Mouse (Mus musculus) lung, embryonic 16.5 days (tissue): ENCODE data around the gene Gtf2a1l. TPM values are rescaled to one million over a fixed set of nuclear protein-coding genes. Genes with fewer than 3 reads are reported as not detected.
A peak's percentile ranks its signal among the peaks of the same experiment; 100 is the strongest.

Experiments
- ATAC-seq: fragments of 200-750 bp; cut with Nextera tagmentation; 2 replicates; pipeline ENCODE4 v1.8.0; 2017; ENCODE audit warnings: low read depth, mild to moderate bottlenecking, moderate library complexity
- H3K27ac ChIP-seq: fragments of 300-500 bp; sonication (generic); 2 replicates; pipeline ENCODE4 v1.5.1; 2014; ENCODE audit warnings: mild to moderate bottlenecking, control low read depth, low read length
- H3K27me3 ChIP-seq: fragments of 300-500 bp; sonication (generic); 2 replicates; pipeline ENCODE4 v1.6.1; 2014; ENCODE audit warnings: low read depth, low read length, mixed read lengths; ENCODE audit not compliant: control insufficient read depth, insufficient read depth
- H3K36me3 ChIP-seq: fragments of 300-500 bp; sonication (generic); 2 replicates; pipeline ENCODE4 v1.6.1; 2014; ENCODE audit warnings: low read length; ENCODE audit not compliant: control insufficient read depth, insufficient read depth
- H3K4me1 ChIP-seq: fragments of 300-500 bp; sonication (generic); replicated peaks from 2 replicates; pipeline ENCODE4 v1.6.1; 2014; ENCODE audit warnings: low read length, mixed read lengths; ENCODE audit not compliant: control insufficient read depth, insufficient read depth
- H3K4me2 ChIP-seq: fragments of 300-500 bp; sonication (generic); 2 replicates; pipeline ENCODE4 v1.6.1; 2014; ENCODE audit warnings: low read depth, low read length, control low read depth
- H3K4me3 ChIP-seq: fragments of 300-500 bp; sonication (generic); 2 replicates; pipeline ENCODE4 v1.5.1; 2014; ENCODE audit warnings: mild to moderate bottlenecking, low read length, control low read depth
- H3K9ac ChIP-seq: fragments of 300-500 bp; sonication (generic); 2 replicates; pipeline ENCODE4 v1.6.1; 2014; ENCODE audit warnings: low read length, control low read depth
- H3K9me3 ChIP-seq: fragments of 300-500 bp; sonication (generic); 2 replicates; pipeline ENCODE4 v1.6.1; 2016; ENCODE audit warnings: low read length; ENCODE audit not compliant: control insufficient read depth
- WGBS: fragments of 180-500 bp; shearing (Covaris S2); extraction: QIAGEN DNeasy Blood & Tissue Kit; methylation state at CpG from one replicate; pipeline ENCODE4 v1.1.7; 2014; 5-methylcytosine and 5-hydroxymethylcytosine counted together
- polyA plus RNA-seq: library from polyadenylated mRNA; unstranded; fragments of >200 nt; fragmentation: Nextera tagmentation; extraction: Ambion mirVana; gene quantifications from 2 replicates; pipeline ENCODE4 v1.2.1, GENCODE M21; 2015

Gtf2a1l gene
- polyA plus RNA-seq, 1 experiment from 2014 or later, result 0.49 TPM

DNA sequence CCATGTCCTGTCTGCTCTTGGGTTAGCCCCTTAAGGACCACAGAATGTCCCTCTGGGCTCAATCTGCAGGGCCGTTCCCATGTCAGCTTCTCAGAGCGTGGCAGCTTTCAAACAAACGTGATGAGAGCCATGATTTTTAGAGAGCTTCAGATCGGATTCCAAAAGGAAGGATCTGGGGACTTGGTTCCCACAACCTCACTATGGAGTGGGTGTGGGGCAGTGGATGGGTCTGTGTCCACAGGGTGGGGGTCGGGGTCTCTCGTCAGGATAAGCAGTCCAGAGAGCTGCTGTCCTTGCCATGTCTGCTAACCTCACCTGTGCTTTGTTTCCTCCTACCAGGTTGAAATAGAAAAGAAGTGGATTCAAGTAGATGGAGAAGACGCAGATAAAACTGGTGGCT is 23.6 kb upstream of the Gtf2a1l start:
- no peaks in the 10 kb centered on the region for H3K27me3 ChIP-seq
- peaks cover 27% of the 10 kb centered on the region for H3K36me3 ChIP-seq
- 80% methylated on average over 7 of the region's 7 CpGs for WGBS
- no peak for ATAC-seq
- no peaks in the 10 kb centered on the region for H3K9me3 ChIP-seq
- no peak overlapping the region for H3K4me2 ChIP-seq
- no peak overlapping the region for H3K27ac ChIP-seq
- H3K4me3 ChIP-seq, result no peak overlapping the region
- H3K4me1 ChIP-seq, result no peaks in the 10 kb centered on the region
- H3K9ac ChIP-seq, result no peak overlapping the region

DNA sequence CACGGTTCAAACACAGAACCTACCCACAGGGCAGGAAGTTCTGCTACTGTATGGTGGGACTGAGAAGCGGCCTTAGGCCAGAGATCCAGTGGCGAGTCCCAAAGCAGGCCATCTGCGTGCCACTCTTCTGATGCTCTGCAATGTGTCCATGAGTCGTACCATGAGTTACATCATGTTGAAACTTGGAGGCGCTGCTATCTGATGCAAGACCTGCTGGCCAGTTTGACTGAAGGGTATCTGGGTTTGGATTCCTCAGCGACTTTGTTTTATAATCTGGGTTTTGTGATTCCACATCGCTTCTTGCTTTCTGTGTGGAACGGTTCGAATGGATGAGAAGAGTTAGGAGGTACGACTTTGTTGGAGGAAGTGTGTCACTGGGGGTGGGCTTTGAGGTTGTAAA is 23.2 kb upstream of the Gtf2a1l start:
- Histone ChIP-seq H3K4me1 (no peaks in the 10 kb centered on the region), H3K36me3 (peaks cover 27% of the 10 kb centered on the region), H3K9me3 (no peaks in the 10 kb centered on the region), H3K4me3 (no peak overlapping the region), H3K27me3 (no peaks in the 10 kb centered on the region), H3K27ac (no peak overlapping the region), H3K9ac (no peak overlapping the region), H3K4me2 (no peak overlapping the region)
- ATAC-seq, result no peak
- 88% methylated on average over 11 of the region's 11 CpGs for WGBS

DNA sequence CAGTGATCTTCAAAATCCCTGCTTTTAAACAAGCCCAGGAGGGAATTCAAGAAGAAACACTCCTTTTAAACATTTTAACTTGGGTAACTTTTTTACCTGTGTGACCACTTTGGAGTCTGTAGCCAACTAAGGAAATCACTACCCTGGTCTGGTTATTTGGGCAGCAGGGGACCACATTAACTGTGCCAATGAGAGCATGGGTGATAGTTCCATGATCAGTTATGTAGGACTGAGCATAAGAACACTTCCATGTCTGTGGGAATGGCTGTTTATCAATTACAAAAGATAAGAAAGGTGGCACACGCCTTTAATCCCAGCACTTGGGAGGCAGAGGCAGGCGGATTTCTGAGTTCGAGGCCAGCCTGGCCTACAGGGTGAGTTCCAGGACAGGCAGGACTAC is 21.3 kb upstream of the Gtf2a1l start:
- no peak for ATAC-seq
- H3K4me1 ChIP-seq, result no peaks in the 10 kb centered on the region
- no peaks in the 10 kb centered on the region for H3K27me3 ChIP-seq
- no peak overlapping the region for H3K4me2 ChIP-seq
- H3K4me3 ChIP-seq, result no peak overlapping the region
- no peak overlapping the region for H3K27ac ChIP-seq
- H3K36me3 ChIP-seq, result peaks cover 27% of the 10 kb centered on the region
- H3K9me3 ChIP-seq, result no peaks in the 10 kb centered on the region
- WGBS, result 83% methylated on average over 3 of the region's 3 CpGs
- no peak overlapping the region for H3K9ac ChIP-seq

DNA sequence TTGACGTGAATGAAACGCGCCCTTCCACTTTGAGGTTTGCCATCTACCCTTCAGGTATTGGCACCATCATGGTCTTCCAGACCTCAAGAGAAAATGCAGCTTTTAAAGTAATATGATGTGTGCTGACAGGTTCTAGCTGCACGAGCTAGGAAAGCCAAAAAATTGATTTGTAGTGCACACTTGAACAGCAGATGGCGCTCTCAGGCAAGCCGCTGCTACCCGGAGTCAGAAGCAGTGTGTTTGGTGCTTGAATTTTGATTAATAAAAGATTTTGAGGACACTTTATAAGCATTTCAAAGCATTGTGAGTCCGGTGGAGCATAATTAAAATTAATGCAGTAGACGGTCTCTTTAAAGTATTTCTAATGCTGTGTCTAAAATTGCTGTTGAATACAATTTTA is 16.4 kb upstream of the Gtf2a1l start:
- no peaks in the 10 kb centered on the region for H3K9me3 ChIP-seq

DNA sequence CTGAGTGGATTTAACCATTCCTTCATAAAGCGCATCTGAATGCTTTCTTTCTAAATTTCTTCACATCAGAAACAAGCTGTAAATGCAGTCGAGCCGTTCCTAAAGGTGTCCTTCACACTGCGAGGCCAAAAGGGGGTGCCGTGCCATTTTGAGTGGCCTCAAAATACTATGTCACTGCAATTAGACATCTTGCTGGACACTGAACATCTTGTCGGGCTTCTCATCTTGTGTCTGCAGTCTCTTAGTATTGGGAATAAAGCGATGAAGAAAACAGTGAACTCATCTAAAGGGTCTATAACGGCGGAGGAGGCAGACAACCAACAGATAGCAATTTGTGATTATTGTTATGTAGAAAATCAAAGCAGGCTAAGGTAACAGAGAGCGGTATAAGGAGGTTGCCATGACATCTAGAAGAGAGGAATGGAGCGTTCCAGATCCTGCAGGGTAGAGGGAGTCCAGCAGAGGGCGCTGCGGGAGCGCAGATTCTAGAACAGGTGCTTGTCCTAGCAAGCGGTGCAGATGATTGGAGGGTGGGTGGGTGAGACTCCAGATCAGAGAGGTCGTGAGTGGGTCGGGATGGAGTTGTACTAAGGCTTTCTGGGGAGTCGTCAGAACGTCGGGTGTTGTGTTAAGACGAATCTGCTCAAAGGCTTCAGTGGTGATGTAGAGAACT is 15.6 kb upstream of the Gtf2a1l start:
- no peaks in the 10 kb centered on the region for H3K9me3 ChIP-seq
- H3K36me3 ChIP-seq, result peaks cover 5% of the 10 kb centered on the region; the same call in 1 of the 2 replicates
- H3K9ac ChIP-seq, result no peak overlapping the region
- H3K4me3 ChIP-seq, result no peak overlapping the region
- 19% methylated on average over 21 of the region's 21 CpGs for WGBS
- no peak overlapping the region for H3K4me2 ChIP-seq
- H3K27me3 ChIP-seq, result no peaks in the 10 kb centered on the region
- H3K4me1 ChIP-seq, result no peaks in the 10 kb centered on the region
- ATAC-seq, result peak; percentile 69
- no peak overlapping the region for H3K27ac ChIP-seq

More for the DNA sequence above, 16.4 kb upstream of the Gtf2a1l start:
- no peaks in the 10 kb centered on the region for H3K4me1 ChIP-seq
- no peak overlapping the region for H3K9ac ChIP-seq
- no peak overlapping the region for H3K27ac ChIP-seq
- no peak for ATAC-seq
- H3K4me2 ChIP-seq, result no peak overlapping the region
- H3K36me3 ChIP-seq, result peaks cover 7% of the 10 kb centered on the region; the same call in 1 of the 2 replicates
- no peaks in the 10 kb centered on the region for H3K27me3 ChIP-seq
- 4% methylated on average over 9 of the region's 9 CpGs for WGBS
- no peak overlapping the region for H3K4me3 ChIP-seq

DNA sequence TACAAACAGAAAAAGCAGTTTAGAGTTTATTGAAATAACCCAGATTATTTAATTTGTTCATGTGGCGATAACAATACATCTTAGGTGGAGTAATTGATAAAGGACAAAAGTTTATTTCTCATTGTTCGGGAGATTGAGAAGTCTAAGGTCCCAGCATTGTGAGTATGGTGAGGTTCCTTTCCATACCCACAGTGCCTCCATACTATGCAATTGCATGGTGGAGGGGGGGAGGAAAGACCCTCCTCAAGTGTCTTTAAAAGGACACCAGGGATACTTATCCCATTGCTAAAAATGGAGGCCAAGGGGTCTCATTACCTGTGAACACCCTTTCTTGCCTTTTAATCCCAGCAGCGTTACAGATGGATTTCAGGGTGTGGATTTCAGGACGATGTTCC is 15.1 kb upstream of the Gtf2a1l start:
- Histone ChIP-seq H3K4me1 (no peaks in the 10 kb centered on the region), H3K27me3 (no peaks in the 10 kb centered on the region), H3K4me3 (no peak overlapping the region), H3K36me3 (peaks cover 5% of the 10 kb centered on the region; the same call in 1 of the 2 replicates), H3K9me3 (no peaks in the 10 kb centered on the region), H3K4me2 (no peak overlapping the region), H3K9ac (no peak overlapping the region), H3K27ac (no peak overlapping the region)
- ATAC-seq, result no peak
- WGBS, result 75% methylated on average over 4 of the region's 4 CpGs

DNA sequence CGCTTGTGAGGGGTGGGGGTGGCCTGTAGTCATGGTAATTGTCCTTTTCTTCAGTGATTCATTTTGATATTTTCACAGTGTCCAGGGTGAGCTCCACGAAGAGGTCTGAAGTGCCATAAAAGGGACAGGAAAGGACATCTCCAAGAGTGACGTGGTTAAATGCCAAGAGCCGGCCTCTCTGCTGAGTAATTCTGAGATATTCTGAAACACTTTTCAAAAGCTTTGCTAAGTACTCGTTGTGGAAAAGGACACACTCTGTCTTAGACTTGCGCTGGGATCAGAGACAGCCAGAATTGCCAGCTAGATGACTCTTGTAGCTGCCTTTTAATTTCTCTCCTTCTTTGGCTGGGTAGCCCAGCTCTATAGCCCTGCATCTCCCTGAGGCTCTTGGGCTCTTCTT is 9.9 kb upstream of the Gtf2a1l start:
- no peak overlapping the region for H3K4me3 ChIP-seq
- no peak overlapping the region for H3K9ac ChIP-seq
- no peaks in the 10 kb centered on the region for H3K9me3 ChIP-seq
- H3K4me1 ChIP-seq, result no peaks in the 10 kb centered on the region
- WGBS, result 47% methylated on average over 6 of the region's 6 CpGs
- H3K27me3 ChIP-seq, result no peaks in the 10 kb centered on the region
- no peak overlapping the region for H3K27ac ChIP-seq
- ATAC-seq, result no peak
- no peak overlapping the region for H3K4me2 ChIP-seq
- no peaks in the 10 kb centered on the region for H3K36me3 ChIP-seq

DNA sequence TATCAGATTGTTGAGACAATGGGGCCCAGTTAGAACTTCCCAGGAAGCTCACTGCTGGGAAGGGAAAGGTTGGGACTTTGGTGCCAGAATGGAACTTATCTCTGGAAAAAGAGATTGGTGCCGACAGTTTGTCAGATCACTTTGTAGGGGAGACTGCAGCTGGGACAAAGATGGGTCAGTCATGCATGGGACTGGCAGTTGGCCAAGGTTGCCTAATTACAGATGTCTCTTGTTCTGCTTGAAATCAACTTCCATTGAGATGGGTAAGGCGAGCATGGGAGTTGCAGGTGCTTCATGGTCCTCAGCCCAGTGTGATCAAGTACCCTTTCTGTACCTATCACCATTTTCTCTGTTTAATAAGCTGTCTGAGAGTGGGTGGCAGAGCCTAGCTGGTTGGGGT is 2.4 kb upstream of the Gtf2a1l start:
- no peak overlapping the region for H3K27ac ChIP-seq
- no peaks in the 10 kb centered on the region for H3K27me3 ChIP-seq
- H3K36me3 ChIP-seq, result no peaks in the 10 kb centered on the region
- WGBS, result 54% methylated on average over 2 of the region's 2 CpGs
- no peak for ATAC-seq
- H3K9me3 ChIP-seq, result no peaks in the 10 kb centered on the region
- H3K4me3 ChIP-seq, result no peak overlapping the region
- no peak overlapping the region for H3K4me2 ChIP-seq
- H3K9ac ChIP-seq, result no peak overlapping the region
- no peaks in the 10 kb centered on the region for H3K4me1 ChIP-seq

DNA sequence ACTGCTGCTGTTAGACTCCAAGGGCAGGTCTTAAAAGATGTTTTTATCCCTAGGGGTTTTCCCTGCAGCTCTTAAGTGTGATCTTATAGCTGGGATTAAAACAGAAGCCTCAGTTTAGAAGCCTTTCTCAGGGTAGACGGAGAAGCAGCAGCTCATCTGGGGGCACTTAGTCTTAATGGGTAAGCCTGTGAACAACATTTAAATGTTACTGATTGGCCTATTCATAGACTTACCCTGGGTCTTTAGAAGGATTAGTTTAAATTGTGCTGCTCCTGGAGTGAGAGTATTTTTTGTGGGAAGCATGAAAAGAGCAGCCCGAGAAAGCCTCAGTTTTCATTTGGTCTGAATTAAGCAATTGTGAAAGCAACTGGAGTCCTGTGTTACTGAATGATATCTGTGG is 1.5 kb downstream of the Gtf2a1l start:
- WGBS, result 69% methylated on average over 2 of the region's 2 CpGs
- H3K9ac ChIP-seq, result no peak overlapping the region
- H3K4me2 ChIP-seq, result no peak overlapping the region
- H3K9me3 ChIP-seq, result no peaks in the 10 kb centered on the region
- H3K4me3 ChIP-seq, result no peak overlapping the region
- no peak overlapping the region for H3K27ac ChIP-seq
- H3K36me3 ChIP-seq, result no peaks in the 10 kb centered on the region
- H3K27me3 ChIP-seq, result no peaks in the 10 kb centered on the region
- no peaks in the 10 kb centered on the region for H3K4me1 ChIP-seq
- ATAC-seq, result no peak

DNA sequence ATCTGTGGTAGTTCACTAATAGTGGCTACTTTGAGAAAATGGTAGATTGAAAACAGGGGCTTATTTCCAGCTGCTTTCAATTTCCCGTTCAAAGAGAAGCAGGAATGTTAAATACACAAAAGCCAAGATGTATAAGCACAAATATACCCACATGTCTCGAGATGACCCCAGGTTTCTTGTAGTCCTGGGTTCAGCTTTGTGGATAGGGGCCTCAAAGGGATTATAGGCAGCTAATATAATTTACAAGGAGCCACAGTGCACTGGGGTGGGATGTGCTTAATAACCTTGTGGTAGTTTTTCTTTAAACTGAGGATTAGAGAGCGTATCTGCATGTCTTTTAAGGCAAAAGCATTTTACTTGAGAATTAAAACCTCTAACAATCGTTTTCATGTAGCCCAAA is 2.3 kb downstream of the Gtf2a1l start:
- Histone ChIP-seq H3K36me3 (no peaks in the 10 kb centered on the region), H3K9ac (no peak overlapping the region), H3K27ac (no peak overlapping the region), H3K9me3 (no peaks in the 10 kb centered on the region), H3K4me3 (no peak overlapping the region), H3K4me2 (no peak overlapping the region), H3K27me3 (no peaks in the 10 kb centered on the region), H3K4me1 (no peaks in the 10 kb centered on the region)
- 37% methylated on average over 4 of the region's 4 CpGs for WGBS
- ATAC-seq, result no peak
